Mouse (Mus musculus): ENCODE results near the gene Traf5. TPM values are rescaled to one million over a fixed set of nuclear protein-coding genes. Genes with fewer than 3 reads are reported as not detected.

The Traf5 gene
- polyA plus RNA-seq, 1 experiment from 2014 or later = 1.8 TPM

DNA sequence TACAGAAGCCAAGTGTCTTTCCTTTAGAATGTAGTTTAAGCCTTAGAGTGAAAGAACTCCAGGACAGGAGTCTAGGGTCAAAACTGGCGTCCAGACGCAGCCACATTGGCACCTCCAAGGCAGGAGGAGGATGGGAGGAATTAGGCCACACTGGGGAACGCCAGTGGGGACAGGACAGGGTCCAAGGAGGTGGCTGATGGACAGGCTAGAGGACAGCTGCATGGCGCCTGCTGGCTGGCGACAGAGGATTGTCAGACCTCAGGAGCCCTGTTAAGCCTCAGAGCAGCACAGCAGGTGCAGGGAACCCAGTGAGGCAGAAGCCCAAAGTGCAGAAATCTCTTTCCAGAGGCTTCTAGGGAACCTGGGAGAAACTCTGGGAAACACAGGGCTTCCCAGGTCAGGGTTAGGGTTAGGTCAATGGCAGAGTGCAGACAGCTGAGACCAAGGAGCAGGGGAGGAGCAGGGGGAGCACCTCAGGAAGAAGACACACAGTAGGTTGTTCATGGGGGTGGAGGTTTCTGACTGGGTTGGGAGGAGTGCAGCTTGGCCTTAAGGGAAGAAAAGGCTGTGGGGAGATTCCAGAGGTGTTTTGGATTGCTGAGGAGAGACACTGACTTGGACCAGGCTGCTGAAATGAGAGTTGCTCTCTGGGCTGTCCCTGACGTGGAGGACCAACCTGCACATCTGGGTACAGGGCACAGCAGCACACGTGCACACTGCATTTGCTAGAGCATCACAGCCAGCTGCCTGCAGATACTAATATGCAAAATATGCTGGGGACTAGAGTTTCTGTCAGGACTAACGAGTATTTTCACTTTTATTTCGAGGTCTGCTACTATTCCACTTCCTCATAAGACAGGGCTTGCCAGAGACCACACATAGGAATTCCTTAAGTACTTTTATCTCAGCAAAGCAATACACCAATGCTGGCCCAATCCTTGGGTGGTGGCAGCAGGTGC is 2.9 kb downstream of the Traf5 start:
- WGBS = 65% methylated on average over 9 of the region's 9 CpGs
- Histone ChIP-seq H3K4me1 (peaks cover 6% of the 10 kb centered on the region), H3K27me3 (replicated peaks) (peaks cover 16% of the 10 kb centered on the region), H3K36me3 (replicated peaks) (no peaks in the 10 kb centered on the region), H3K4me3 (no peak overlapping the region), H3K9ac (no peak overlapping the region), H3K4me2 (no peak overlapping the region), H3K27ac (no peak overlapping the region), H3K9me3 (no peaks in the 10 kb centered on the region)
- no peak for ATAC-seq (replicated peaks)

DNA sequence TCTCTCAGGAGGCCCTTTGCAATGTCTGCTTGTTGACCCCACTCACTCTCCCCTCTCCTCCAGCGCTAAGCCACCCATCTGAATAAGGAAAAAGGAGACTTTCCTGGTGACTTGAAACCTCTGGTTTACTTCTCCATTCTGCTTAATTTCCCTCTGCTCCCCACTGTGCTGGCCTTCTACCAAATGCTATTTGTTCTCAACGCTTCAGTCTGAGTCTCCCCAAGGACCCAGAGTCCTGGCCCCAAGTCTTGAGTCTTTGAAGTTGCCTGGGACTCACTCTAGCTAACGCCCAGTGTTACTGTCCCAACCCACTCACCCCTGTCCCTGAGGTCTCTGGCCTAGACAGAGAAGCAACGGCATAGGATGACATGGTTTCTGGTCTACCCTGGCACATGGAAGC is 4.3 kb downstream of the Traf5 start:
- H3K9ac ChIP-seq = no peak overlapping the region
- H3K4me1 ChIP-seq = peaks cover 6% of the 10 kb centered on the region
- H3K27me3 ChIP-seq (replicated peaks) = peaks cover 16% of the 10 kb centered on the region
- no peak overlapping the region for H3K4me2 ChIP-seq
- no peaks in the 10 kb centered on the region for H3K9me3 ChIP-seq
- H3K36me3 ChIP-seq (replicated peaks) = no peaks in the 10 kb centered on the region
- ATAC-seq (replicated peaks) = no peak
- H3K4me3 ChIP-seq = no peak overlapping the region
- 81% methylated on average over 4 of the region's 4 CpGs for WGBS
- H3K27ac ChIP-seq = no peak overlapping the region

DNA sequence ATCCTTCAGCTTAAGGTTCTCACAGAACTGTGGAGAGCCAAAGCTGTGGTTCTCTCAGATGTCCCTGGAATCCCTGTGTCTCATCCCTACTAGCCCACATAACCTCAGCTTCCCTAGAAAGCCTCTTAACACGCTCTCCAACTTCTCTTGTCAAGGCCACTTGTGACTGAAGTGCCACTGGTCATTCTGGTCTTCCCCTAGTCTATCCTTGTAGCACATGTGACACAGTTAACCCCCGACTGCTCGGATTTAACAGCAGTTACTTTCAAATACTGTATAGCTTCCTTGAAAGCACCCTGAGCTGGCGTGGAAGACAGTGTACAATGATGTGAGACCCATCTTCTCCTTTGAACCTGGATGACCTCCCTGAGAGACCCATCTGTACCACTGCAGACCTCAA is 5.3 kb downstream of the Traf5 start:
- Histone ChIP-seq H3K4me1 (peaks cover 4% of the 10 kb centered on the region), H3K27me3 (replicated peaks) (peaks cover 16% of the 10 kb centered on the region), H3K27ac (no peak overlapping the region), H3K4me3 (no peak overlapping the region), H3K36me3 (replicated peaks) (no peaks in the 10 kb centered on the region), H3K9me3 (no peaks in the 10 kb centered on the region), H3K9ac (no peak overlapping the region), H3K4me2 (no peak overlapping the region)
- 77% methylated on average over 4 of the region's 4 CpGs for WGBS
- no peak for ATAC-seq (replicated peaks)

DNA sequence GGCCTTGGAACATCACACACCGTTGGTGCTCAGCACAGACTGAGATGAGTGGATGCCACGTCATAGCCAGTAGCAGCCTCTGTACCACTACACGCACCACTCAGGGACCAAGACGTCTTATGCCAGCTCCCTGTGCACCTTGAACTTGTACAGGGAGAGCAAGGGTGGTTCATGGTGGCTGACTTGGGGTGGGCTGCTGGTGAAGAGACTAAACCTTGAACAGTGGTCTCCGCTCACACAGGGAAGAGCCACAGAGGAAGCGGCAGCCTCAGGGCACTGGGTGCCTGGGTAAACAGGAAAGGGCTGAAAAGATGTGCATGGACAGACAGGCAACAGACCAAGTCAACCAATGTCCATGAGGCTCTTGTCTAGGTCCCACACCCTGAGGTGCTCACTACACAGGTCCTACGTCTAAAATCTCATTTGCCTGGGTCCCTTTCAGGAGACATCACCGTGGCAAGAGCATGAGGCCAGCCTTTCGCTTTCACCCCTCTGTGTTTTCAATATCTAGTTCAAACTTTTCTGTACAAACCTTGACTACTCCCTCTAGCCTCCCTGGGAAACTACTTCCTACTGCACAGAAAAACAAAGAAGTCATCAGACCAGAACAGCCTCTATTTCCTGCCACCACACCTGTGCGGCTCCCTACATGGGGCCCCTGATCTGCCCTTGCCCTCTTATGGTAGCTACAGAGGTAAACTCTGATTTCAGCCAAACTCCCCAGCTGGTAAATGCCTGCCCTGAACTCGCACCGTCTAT is 5.9 kb downstream of the Traf5 start:
- 87% methylated on average over 12 of the region's 12 CpGs for WGBS
- no peak for ATAC-seq (replicated peaks)

DNA sequence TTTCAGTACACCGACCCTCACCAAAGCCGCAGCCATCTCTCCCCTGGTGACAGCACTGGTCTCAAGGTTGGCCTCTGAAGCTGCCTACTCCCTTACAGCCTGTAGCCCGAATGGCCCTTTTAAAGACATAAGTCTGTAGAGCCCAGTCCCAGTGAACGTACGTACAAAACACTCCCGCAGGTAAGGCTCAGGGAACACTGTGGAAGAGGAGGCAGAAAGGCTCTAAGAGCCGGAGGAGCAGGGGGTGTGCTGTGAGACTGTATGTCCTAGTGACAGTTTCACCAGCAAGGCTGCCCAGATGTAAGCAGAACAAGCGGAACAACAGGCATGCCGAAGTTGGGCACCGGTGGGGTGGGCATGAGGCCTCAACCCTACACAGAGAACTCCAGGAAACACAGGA is 7.1 kb downstream of the Traf5 start:
- no peak overlapping the region for H3K27ac ChIP-seq
- H3K9me3 ChIP-seq = no peaks in the 10 kb centered on the region
- peaks cover 4% of the 10 kb centered on the region; the same call in 1 of the 2 replicates for H3K27me3 ChIP-seq (replicated peaks)
- ATAC-seq (replicated peaks) = no peak
- H3K4me1 ChIP-seq = no peaks in the 10 kb centered on the region
- H3K36me3 ChIP-seq (replicated peaks) = no peaks in the 10 kb centered on the region
- no peak overlapping the region for H3K9ac ChIP-seq
- H3K4me3 ChIP-seq = no peak overlapping the region
- WGBS = 93% methylated on average over 10 of the region's 10 CpGs
- no peak overlapping the region for H3K4me2 ChIP-seq

More for the DNA sequence above, 5.9 kb downstream of the Traf5 start:
- H3K9me3 ChIP-seq = no peaks in the 10 kb centered on the region
- H3K27me3 ChIP-seq (replicated peaks) = peaks cover 15% of the 10 kb centered on the region
- no peak overlapping the region for H3K4me2 ChIP-seq
- H3K9ac ChIP-seq = no peak overlapping the region
- H3K4me3 ChIP-seq = no peak overlapping the region
- H3K4me1 ChIP-seq = no peaks in the 10 kb centered on the region
- no peaks in the 10 kb centered on the region for H3K36me3 ChIP-seq (replicated peaks)
- H3K27ac ChIP-seq = no peak overlapping the region

DNA sequence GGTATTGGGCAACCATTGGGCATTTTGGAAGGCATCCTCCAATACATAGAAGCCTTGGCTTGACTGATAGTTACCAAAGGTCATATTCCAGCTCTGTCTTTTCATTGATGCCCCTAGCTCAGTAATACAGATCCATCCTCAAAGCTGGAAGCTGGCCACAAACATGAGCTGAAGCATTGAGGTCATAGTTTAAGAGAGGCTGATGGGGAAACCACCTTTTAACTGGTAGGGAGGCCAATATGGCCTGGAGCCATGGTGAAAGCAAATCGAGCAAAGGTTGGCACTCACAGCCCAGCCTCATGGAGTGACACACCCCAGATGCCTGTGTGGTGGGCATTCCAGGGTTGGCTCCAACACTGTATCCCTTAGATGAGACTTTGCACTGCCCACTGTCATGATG is 9.7 kb downstream of the Traf5 start:
- H3K36me3 ChIP-seq (replicated peaks) = no peaks in the 10 kb centered on the region
- H3K4me3 ChIP-seq = no peak overlapping the region
- H3K27ac ChIP-seq = no peak overlapping the region
- ATAC-seq (replicated peaks) = no peak
- H3K4me2 ChIP-seq = no peak overlapping the region
- H3K9ac ChIP-seq = no peak overlapping the region
- WGBS = 88% methylated on average over 1 of the region's 1 CpGs
- H3K9me3 ChIP-seq = no peaks in the 10 kb centered on the region
- no peaks in the 10 kb centered on the region for H3K4me1 ChIP-seq
- H3K27me3 ChIP-seq (replicated peaks) = no peaks in the 10 kb centered on the region

DNA sequence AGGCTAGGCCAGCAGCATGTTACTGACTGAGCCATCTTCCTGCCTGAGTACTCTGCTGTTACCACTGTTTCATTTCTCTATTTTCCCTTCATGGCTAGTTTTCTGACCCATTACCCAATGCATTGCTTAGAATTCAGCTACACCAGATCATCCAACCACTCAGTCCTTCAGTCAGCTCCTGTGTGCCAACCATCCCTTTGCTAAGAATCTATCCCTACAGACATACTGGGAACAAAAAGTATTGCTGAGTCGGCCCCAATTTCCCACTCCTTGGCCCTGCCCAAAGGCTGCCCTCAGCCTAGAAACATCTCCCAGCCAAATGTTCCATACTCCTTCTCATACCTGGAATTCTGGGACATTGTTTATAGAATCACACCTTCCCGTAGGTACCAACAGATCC is 11.2 kb downstream of the Traf5 start:
- Histone ChIP-seq H3K36me3 (replicated peaks) (no peaks in the 10 kb centered on the region), H3K9me3 (no peaks in the 10 kb centered on the region), H3K27me3 (replicated peaks) (no peaks in the 10 kb centered on the region), H3K9ac (no peak overlapping the region), H3K4me3 (no peak overlapping the region), H3K4me2 (no peak overlapping the region), H3K4me1 (no peaks in the 10 kb centered on the region), H3K27ac (no peak overlapping the region)
- ATAC-seq (replicated peaks) = no peak
- 99% methylated on average over 2 of the region's 2 CpGs for WGBS

DNA sequence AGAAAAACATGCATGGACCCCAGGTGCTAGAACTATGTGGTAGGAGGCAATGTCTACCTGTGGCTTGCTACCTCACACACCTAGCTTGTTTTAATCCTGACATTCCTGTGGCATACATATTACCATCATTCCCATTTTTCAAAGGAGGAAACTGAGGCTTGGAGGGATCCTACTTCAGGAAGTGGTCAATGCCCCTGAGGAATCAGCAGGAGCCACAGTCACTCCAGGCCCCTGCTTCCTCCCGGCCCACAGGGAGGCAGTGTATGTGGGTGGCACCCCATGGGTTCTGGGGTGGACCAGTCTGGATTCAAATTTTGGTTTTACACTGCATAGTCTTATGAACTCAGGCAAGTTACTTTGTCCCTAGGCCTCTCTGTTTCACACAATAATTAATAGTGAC is 13.2 kb downstream of the Traf5 start:
- 75% methylated on average over 1 of the region's 1 CpGs for WGBS
- ATAC-seq (replicated peaks) = no peak
- no peak overlapping the region for H3K27ac ChIP-seq
- no peaks in the 10 kb centered on the region for H3K27me3 ChIP-seq (replicated peaks)
- no peaks in the 10 kb centered on the region for H3K9me3 ChIP-seq
- H3K4me2 ChIP-seq = no peak overlapping the region
- H3K9ac ChIP-seq = no peak overlapping the region
- no peak overlapping the region for H3K4me3 ChIP-seq
- no peaks in the 10 kb centered on the region for H3K4me1 ChIP-seq
- H3K36me3 ChIP-seq (replicated peaks) = no peaks in the 10 kb centered on the region

DNA sequence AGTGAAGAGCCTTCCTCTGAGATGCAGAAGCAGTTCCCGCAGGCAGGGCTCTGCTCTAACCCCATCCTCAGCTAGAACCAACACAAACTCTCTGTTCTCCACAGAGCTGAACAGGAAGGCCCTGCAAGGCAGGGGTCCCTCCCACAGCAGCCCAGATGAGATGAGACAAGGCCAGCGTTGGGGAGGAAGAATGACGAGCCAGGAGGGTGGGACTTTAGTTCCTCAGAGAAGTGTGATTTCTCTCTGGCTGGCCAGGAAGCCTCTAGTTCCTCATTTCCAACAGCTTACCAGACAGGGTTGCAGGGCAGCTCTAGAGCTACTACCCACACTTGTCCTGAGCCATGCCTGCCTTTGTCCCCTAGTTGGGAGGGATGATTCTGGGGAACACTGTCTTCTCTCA is 14.0 kb downstream of the Traf5 start:
- ATAC-seq (replicated peaks) = no peak
- no peak overlapping the region for H3K4me2 ChIP-seq
- WGBS = 70% methylated on average over 3 of the region's 3 CpGs
- H3K27me3 ChIP-seq (replicated peaks) = no peaks in the 10 kb centered on the region
- no peaks in the 10 kb centered on the region for H3K9me3 ChIP-seq
- no peaks in the 10 kb centered on the region for H3K4me1 ChIP-seq
- no peak overlapping the region for H3K27ac ChIP-seq
- no peaks in the 10 kb centered on the region for H3K36me3 ChIP-seq (replicated peaks)
- H3K4me3 ChIP-seq = no peak overlapping the region
- no peak overlapping the region for H3K9ac ChIP-seq

DNA sequence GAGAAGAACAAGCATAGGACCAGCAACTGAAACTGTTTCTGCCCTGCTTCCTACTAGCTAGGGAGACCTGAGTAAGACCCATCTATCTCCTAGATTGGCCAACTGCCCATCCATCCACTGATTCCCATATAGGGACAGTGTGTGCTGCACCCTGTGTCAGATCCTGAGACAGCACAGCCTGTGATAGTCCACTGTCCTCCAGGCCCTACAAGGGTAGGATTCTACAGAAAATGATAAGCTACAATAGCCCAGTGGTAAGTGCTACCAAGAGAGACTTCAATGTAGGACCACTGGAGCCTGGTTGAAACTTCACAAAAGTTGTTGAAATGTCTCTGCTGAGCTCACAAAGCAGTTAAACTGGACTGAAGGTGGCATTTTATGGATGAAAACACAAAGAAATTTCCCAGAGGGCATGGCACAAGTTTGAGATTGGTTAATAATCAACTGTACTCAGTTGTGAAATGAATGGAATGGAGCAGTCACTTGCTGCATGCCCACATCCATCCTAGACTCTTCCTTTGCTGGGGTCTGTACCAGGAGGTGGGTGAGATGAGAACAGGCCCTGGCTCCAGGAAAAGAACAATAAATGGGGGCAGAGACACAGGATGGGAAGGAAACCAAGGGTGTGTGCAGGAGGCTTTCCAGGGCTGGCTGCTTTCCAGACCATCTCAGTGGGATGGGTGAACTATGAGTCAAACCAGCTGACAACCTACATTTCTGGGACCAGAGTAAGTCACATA is 15.4 kb downstream of the Traf5 start:
- H3K9ac ChIP-seq = no peak overlapping the region
- H3K27ac ChIP-seq = no peak overlapping the region
- no peak overlapping the region for H3K4me2 ChIP-seq
- H3K4me3 ChIP-seq = no peak overlapping the region
- H3K9me3 ChIP-seq = no peaks in the 10 kb centered on the region
- ATAC-seq (replicated peaks) = no peak
- no peaks in the 10 kb centered on the region for H3K36me3 ChIP-seq (replicated peaks)
- no peaks in the 10 kb centered on the region for H3K27me3 ChIP-seq (replicated peaks)
- H3K4me1 ChIP-seq = no peaks in the 10 kb centered on the region

DNA sequence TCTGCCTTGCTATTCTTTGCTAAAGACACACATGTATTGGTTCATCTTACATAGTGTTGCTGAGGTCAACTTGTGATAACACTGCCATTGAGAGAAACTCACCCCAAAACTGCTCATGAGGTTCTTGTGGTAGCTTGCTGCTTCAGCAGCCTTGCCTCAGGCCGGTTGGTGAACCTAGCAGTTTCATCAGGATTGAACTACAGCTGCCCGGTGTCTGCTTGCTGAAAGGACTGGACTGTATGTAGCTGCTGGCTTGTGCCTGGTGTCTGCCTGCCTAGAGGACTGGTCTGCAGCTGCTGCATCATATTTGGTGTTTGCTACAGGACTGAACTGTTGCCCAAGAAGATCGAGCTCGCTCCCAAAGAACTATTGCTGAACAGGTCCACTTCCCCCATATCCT is 16.3 kb downstream of the Traf5 start:
- ATAC-seq (replicated peaks) = no peak
- H3K4me1 ChIP-seq = no peaks in the 10 kb centered on the region
- H3K27ac ChIP-seq = no peak overlapping the region
- no peaks in the 10 kb centered on the region for H3K9me3 ChIP-seq
- H3K36me3 ChIP-seq (replicated peaks) = no peaks in the 10 kb centered on the region
- H3K4me3 ChIP-seq = no peak overlapping the region
- H3K9ac ChIP-seq = no peak overlapping the region
- H3K27me3 ChIP-seq (replicated peaks) = no peaks in the 10 kb centered on the region
- H3K4me2 ChIP-seq = no peak overlapping the region
- 84% methylated on average over 4 of the region's 4 CpGs for WGBS

DNA sequence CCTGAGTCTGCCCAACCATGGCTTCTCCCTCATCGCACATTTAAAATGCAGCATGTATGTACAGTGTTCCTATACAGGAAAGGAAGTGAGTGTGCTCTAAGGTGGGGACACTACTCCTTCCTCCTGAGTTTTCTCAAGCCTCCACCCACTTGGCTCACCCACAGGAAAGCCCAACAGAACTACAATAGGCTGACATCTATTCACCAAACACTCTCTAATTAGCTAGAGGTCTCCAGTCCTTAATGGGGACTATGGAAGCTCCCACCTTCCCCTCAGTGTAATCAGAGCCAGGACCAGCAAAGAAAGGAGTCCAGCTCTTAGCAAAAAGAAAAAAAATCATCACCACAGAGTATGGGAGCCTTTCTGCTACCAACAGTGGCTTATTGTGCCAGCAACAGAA is 17.5 kb downstream of the Traf5 start:
- no peak for ATAC-seq (replicated peaks)
- Histone ChIP-seq H3K4me3 (no peak overlapping the region), H3K27ac (no peak overlapping the region), H3K36me3 (replicated peaks) (no peaks in the 10 kb centered on the region), H3K9ac (no peak overlapping the region), H3K4me1 (no peaks in the 10 kb centered on the region), H3K4me2 (no peak overlapping the region), H3K27me3 (replicated peaks) (no peaks in the 10 kb centered on the region), H3K9me3 (no peaks in the 10 kb centered on the region)
- WGBS = 56% methylated on average over 1 of the region's 1 CpGs

Data from midbrain, embryonic 15.5 days (tissue).